Mouse (Mus musculus) left cerebral cortex, postnatal 14 days (tissue): ENCODE measurements around the gene Eef2kmt. TPM values are rescaled to one million over a fixed set of nuclear protein-coding genes. Genes with fewer than 3 reads are reported as not detected.

Experiments used
- microRNA-seq, 2 experiments: library from miRNA; unstranded; fragments of <30 nt; microRNA quantifications; one replicate each; pipeline ENCODE4 v1.2.0; 2022
- total RNA-seq, 2 experiments: library from RNA; stranded (reverse); gene quantifications; 2 replicates each; pipeline ENCODE4 v1.2.3; 2021

Gene Eef2kmt
- total RNA-seq, 2 experiments from 2014 or later: 3.7 to 4.2 TPM

Small RNAs within 50 kb of the gene (microRNA-seq; reads per million reads assigned to microRNA genes)
- gene Gm23689 (0 reads per million in 2 experiments), gene Gm26095 (0 reads per million in 2 experiments), gene Mir6364 (0 reads per million in 2 experiments)

Other genes with a start within 250 kb of the Eef2kmt start
- gene Smim22, start 248.7 kb downstream of the Eef2kmt start, total RNA-seq: not detected
- 100 to 1,000 TPM; 202 to 212 TPM for gene Rogdi, start 242.4 kb downstream of the Eef2kmt start, total RNA-seq
- gene Glyr1, start 206.1 kb downstream of the Eef2kmt start, total RNA-seq: 100 to 1,000 TPM; 141 to 156 TPM
- gene Ubn1, start 205.9 kb downstream of the Eef2kmt start, total RNA-seq: 10 to 100 TPM; 41.9 to 42.1 TPM
- under 1 TPM; 0.04 to 0.53 TPM for gene Ppl, start 123.6 kb downstream of the Eef2kmt start, total RNA-seq
- 1 to 10 TPM; 1.2 to 1.5 TPM for gene Sec14l5, start 108.9 kb downstream of the Eef2kmt start, total RNA-seq
- gene Nagpa, start 52.0 kb downstream of the Eef2kmt start, total RNA-seq: 1 to 10 TPM; 7.4 to 10.0 TPM
- gene AU021092, start 33.7 kb downstream of the Eef2kmt start, total RNA-seq: 10 to 100 TPM in 1 of 2 experiments, 1 to 10 TPM in 1; 8.8 to 11.3 TPM
- 10 to 100 TPM; 26.9 to 29.7 TPM for gene Alg1, start 22.4 kb downstream of the Eef2kmt start, total RNA-seq